Mouse (Mus musculus) liver, postnatal 0 days (tissue): ENCODE measurements around the gene Htr2b.

Source experiments
- CTCF ChIP-seq: sonication (generic); IDR thresholded peaks from 2 replicates; pipeline ENCODE4 v1.5.1; 2016; ENCODE audit warnings: antibody characterized with exemption, low read depth
- EP300 ChIP-seq: IDR thresholded peaks from 2 replicates; pipeline ENCODE4 v1.6.1; 2016; ENCODE audit warnings: antibody characterized with exemption, low read depth, mild to moderate bottlenecking

DNA sequence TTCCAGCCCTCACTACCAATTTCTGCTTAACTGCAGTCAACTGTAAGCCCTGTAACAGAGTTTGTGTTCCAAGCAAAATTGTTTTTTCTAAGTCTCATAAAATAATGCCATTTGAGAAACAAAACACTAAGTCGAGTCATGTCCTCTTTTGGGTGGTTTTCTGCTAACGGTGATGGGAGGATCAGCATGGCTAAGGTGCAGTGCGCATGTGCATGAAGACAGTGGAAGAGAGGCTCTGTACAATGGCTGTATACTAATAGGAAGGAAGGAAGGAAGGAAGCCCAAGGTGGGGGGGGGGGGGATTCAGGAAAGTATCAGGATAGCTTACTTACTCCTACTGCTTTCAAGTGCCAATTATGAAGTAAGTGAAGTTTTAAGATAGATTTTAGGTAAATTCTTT lies 2.4 kb upstream of the Htr2b start:
- TF ChIP-seq EP300 (no peak), CTCF (no peak)
